Mouse (Mus musculus) G1E (cell line): ENCODE measurements around the gene Pld6. TPM values are rescaled to one million over a fixed set of nuclear protein-coding genes. Genes with fewer than 3 reads are reported as not detected.
A peak's percentile ranks its signal among the peaks of the same experiment; 100 is the strongest.

Source experiments
- ATAC-seq: 2 replicates; pipeline ENCODE4 v1.8.0; 2016; ENCODE audit warnings: mild to moderate bottlenecking; ENCODE audit not compliant: insufficient number of reproducible peaks, poor library complexity, low FRiP score, severe bottlenecking; ENCODE audit errors: extremely low read depth
- DNase-seq: peaks from one replicate; pipeline ENCODE4 v3.0.0; 2012; ENCODE audit warnings: low spot score
- H3K27me3 ChIP-seq: 2 replicates; pipeline ENCODE4 v1.6.1; 2012; ENCODE audit warnings: mild to moderate bottlenecking, low read length, inconsistent platforms; ENCODE audit not compliant: insufficient read depth
- H3K36me3 ChIP-seq: replicated peaks from 2 replicates; pipeline ENCODE3; 2012; ENCODE audit warnings: mild to moderate bottlenecking, inconsistent platforms
- H3K4me1 ChIP-seq: 2 replicates; pipeline ENCODE4 v1.6.1; 2012; ENCODE audit warnings: low read depth, low read length, inconsistent platforms, mixed read lengths; ENCODE audit not compliant: insufficient read depth
- H3K4me3 ChIP-seq: 2 replicates; pipeline ENCODE4 v1.5.1; 2012; ENCODE audit warnings: low read depth, mild to moderate bottlenecking, inconsistent platforms, low read length, moderate library complexity, mixed read lengths
- H3K9me3 ChIP-seq: replicated peaks from 2 replicates; pipeline ENCODE4 v1.6.1; 2012; ENCODE audit warnings: inconsistent platforms
- CTCF ChIP-seq: IDR thresholded peaks from 2 replicates; pipeline ENCODE4 v1.5.1; 2012; ENCODE audit warnings: low read depth, low read length, inconsistent platforms, mixed read lengths
- GATA1 ChIP-seq: IDR thresholded peaks from 2 replicates; pipeline ENCODE4 v1.6.1; 2012; ENCODE audit warnings: borderline replicate concordance, low read length, inconsistent platforms, mixed read lengths
- GATA2 ChIP-seq: IDR thresholded peaks from 2 replicates; pipeline ENCODE4 v1.6.1; 2012; ENCODE audit warnings: low read depth, low read length, inconsistent platforms, borderline replicate concordance
- POLR2AphosphoS5 ChIP-seq: IDR thresholded peaks from 2 replicates; pipeline ENCODE4 v1.6.1; 2012; ENCODE audit warnings: low read depth, low read length, inconsistent platforms; ENCODE audit not compliant: insufficient replicate concordance
- TAL1 ChIP-seq: conservative IDR thresholded peaks from 2 replicates; pipeline ENCODE4 v1.6.1; 2012; ENCODE audit warnings: low read depth, low read length, inconsistent platforms, mixed read lengths
- polyA plus RNA-seq: library from polyadenylated mRNA; stranded (reverse); fragments of >175 nt; gene quantifications from 2 replicates; pipeline ENCODE4 v1.2.3, GENCODE M21; 2012
- total RNA-seq, 2 experiments: library from RNA; stranded (forward) in 1 of 2; stranded (reverse) in 1 of 2; fragments of 200-1000 nt in 1 of 2; fragments of >200 nt in 1 of 2; fragmentation: Nextera tagmentation in 1 of 2; gene quantifications; 2 replicates each; pipeline ENCODE4 v1.2.3; 2014 to 2017

The Pld6 gene
- total and polyA plus RNA-seq, 3 experiments = not detected

- TF ChIP-seq GATA1 (no peak), POLR2AphosphoS5 (no peak), TAL1 (no peak), GATA2 (no peak), CTCF (no peak)
- no peak for DNase-seq
- H3K36me3 ChIP-seq = peaks cover 53% of the 10 kb centered on the region
- H3K4me3 ChIP-seq = peak overlapping the region; percentile 65; the same call in 1 of the 2 replicates
- no peak for ATAC-seq
- H3K27me3 ChIP-seq = no peaks in the 10 kb centered on the region
- no peaks in the 10 kb centered on the region for H3K9me3 ChIP-seq
- H3K4me1 ChIP-seq = peaks cover 38% of the 10 kb centered on the region
Observed at GRCm38 (mm10) chr11:59811211-59811610, 23.8 kb upstream of the Pld6 start.

GRCm38 (mm10) chr11:59810480-59811158 is 23.2 kb upstream of the Pld6 start:
- ATAC-seq (no peak), DNase-seq (peak; percentile 38)
- H3K36me3 ChIP-seq = peaks cover 53% of the 10 kb centered on the region
- H3K4me3 ChIP-seq = peak overlapping the region; percentile 95
- H3K9me3 ChIP-seq = no peaks in the 10 kb centered on the region
- TF ChIP-seq GATA2 = no peak
- no peak for TF ChIP-seq CTCF
- TF ChIP-seq GATA1 = no peak
- TF ChIP-seq POLR2AphosphoS5 = no peak
- no peak for TF ChIP-seq TAL1
- H3K4me1 ChIP-seq = peaks cover 40% of the 10 kb centered on the region
- H3K27me3 ChIP-seq = no peaks in the 10 kb centered on the region

GRCm38 (mm10) chr11:59809670-59810474 is 22.4 kb upstream of the Pld6 start, which contains the start of gene Flcn:
Gene Flcn (minus strand): TSS chr11:59810016.
- H3K27me3 ChIP-seq = no peaks in the 10 kb centered on the region
- DNase-seq (peak; percentile 87), ATAC-seq (peak; percentile 70)
- peaks cover 44% of the 10 kb centered on the region for H3K4me1 ChIP-seq
- TF ChIP-seq CTCF = no peak
- TF ChIP-seq POLR2AphosphoS5 = peak; percentile 52; the same call in 1 of the 2 replicates
- no peaks in the 10 kb centered on the region for H3K9me3 ChIP-seq
- peaks cover 58% of the 10 kb centered on the region for H3K36me3 ChIP-seq
- H3K4me3 ChIP-seq = peak within 1 kb of the TSS; percentile 95

- DNase-seq (peak; percentile 86), ATAC-seq (peak; percentile 47)
- Histone ChIP-seq H3K4me3 (peak overlapping the region; percentile 95), H3K4me1 (peaks cover 49% of the 10 kb centered on the region), H3K36me3 (peaks cover 58% of the 10 kb centered on the region), H3K9me3 (no peaks in the 10 kb centered on the region), H3K27me3 (no peaks in the 10 kb centered on the region)
- TF ChIP-seq TAL1 (no peak), POLR2AphosphoS5 (no peak), CTCF (no peak)
Observed at GRCm38 (mm10) chr11:59809071-59809669, 21.7 kb upstream of the Pld6 start.

GRCm38 (mm10) chr11:59808170-59808960 is 20.9 kb upstream of the Pld6 start:
- no peaks in the 10 kb centered on the region for H3K27me3 ChIP-seq
- DNase-seq (no peak), ATAC-seq (no peak)
- H3K36me3 ChIP-seq = peaks cover 66% of the 10 kb centered on the region
- peak overlapping the region; percentile 95 for H3K4me3 ChIP-seq
- H3K4me1 ChIP-seq = peaks cover 52% of the 10 kb centered on the region
- no peak for TF ChIP-seq POLR2AphosphoS5
- TF ChIP-seq GATA2 = no peak
- no peak for TF ChIP-seq CTCF
- no peak for TF ChIP-seq GATA1
- TF ChIP-seq TAL1 = no peak
- H3K9me3 ChIP-seq = no peaks in the 10 kb centered on the region
